Mouse (Mus musculus): ENCODE data around the gene Kdm6b. TPM values are rescaled to one million over a fixed set of nuclear protein-coding genes. Genes with fewer than 3 reads are reported as not detected.

The Kdm6b gene
- polyA plus RNA-seq, 1 experiment from 2014 or later = 21.6 TPM

- H3K36me3 ChIP-seq = no peaks in the 10 kb centered on the region
- peak overlapping the region; percentile 30; the same call in 1 of the 2 replicates for H3K4me2 ChIP-seq
- no peak overlapping the region for H3K9ac ChIP-seq
- no peak for ATAC-seq (ENCODE audit: extremely low read depth, insufficient number of reproducible peaks, low FRiP score, low TSS enrichment)
- no peaks in the 10 kb centered on the region for H3K9me3 ChIP-seq
- H3K27ac ChIP-seq (replicated peaks) = no peak overlapping the region
- peaks cover 15% of the 10 kb centered on the region; the same call in 1 of the 2 replicates for H3K27me3 ChIP-seq (replicated peaks)
- WGBS = 34% methylated on average over 11 of the region's 11 CpGs
- no peak overlapping the region for H3K4me3 ChIP-seq
- peaks cover 12% of the 10 kb centered on the region for H3K4me1 ChIP-seq
Measured at GRCm38 (mm10) chr11:69431829-69432639, 18.6 kb upstream of the Kdm6b start.

DNA sequence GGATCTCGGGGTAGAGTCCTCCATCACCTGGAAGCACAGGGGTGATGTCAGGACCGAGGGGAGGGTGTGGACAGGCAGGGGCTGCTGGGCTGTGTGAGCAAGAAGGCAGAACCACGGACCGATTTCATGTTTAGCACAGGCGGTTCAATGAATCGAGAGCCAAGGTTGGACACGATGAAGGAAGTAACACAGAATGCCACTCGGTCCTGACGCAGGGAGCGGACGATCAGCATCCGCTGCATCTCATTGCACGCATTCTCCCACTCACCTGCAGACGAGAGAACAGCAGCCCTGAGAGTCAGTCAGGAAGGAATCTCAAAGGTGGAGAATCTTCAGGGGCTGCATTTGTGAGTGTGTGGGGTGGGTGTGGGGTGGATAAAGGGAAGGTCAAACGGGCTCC lies 17.2 kb upstream of the Kdm6b start:
- ATAC-seq (ENCODE audit: extremely low read depth, insufficient number of reproducible peaks, low FRiP score, low TSS enrichment) = no peak
- no peak overlapping the region for H3K4me3 ChIP-seq
- no peak overlapping the region for H3K27ac ChIP-seq (replicated peaks)
- no peaks in the 10 kb centered on the region for H3K36me3 ChIP-seq
- H3K9me3 ChIP-seq = no peaks in the 10 kb centered on the region
- no peak overlapping the region for H3K4me2 ChIP-seq
- H3K4me1 ChIP-seq = peaks cover 12% of the 10 kb centered on the region
- H3K9ac ChIP-seq = no peak overlapping the region
- 80% methylated on average over 15 of the region's 15 CpGs for WGBS
- peaks cover 6% of the 10 kb centered on the region; the same call in 1 of the 2 replicates for H3K27me3 ChIP-seq (replicated peaks)

GRCm38 (mm10) chr11:69429313-69429712 lies 15.8 kb upstream of the Kdm6b start:
- H3K27ac ChIP-seq (replicated peaks) = no peak overlapping the region
- H3K9ac ChIP-seq = peak overlapping the region; percentile 38; the same call in 1 of the 2 replicates
- H3K9me3 ChIP-seq = no peaks in the 10 kb centered on the region
- no peaks in the 10 kb centered on the region for H3K36me3 ChIP-seq
- H3K4me2 ChIP-seq = no peak overlapping the region
- H3K4me1 ChIP-seq = peaks cover 12% of the 10 kb centered on the region
- WGBS = 21% methylated on average over 2 of the region's 2 CpGs
- no peak overlapping the region for H3K4me3 ChIP-seq
- peaks cover 6% of the 10 kb centered on the region; the same call in 1 of the 2 replicates for H3K27me3 ChIP-seq (replicated peaks)
- ATAC-seq (ENCODE audit: extremely low read depth, insufficient number of reproducible peaks, low FRiP score, low TSS enrichment) = no peak

GRCm38 (mm10) chr11:69428751-69429150 lies 15.3 kb upstream of the Kdm6b start:
- H3K4me2 ChIP-seq = no peak overlapping the region
- H3K4me1 ChIP-seq = peaks cover 12% of the 10 kb centered on the region
- no peak overlapping the region for H3K4me3 ChIP-seq
- no peak overlapping the region for H3K27ac ChIP-seq (replicated peaks)
- WGBS = 24% methylated on average over 4 of the region's 4 CpGs
- H3K9ac ChIP-seq = no peak overlapping the region
- peaks cover 11% of the 10 kb centered on the region; the same call in 1 of the 2 replicates for H3K27me3 ChIP-seq (replicated peaks)
- ATAC-seq (ENCODE audit: extremely low read depth, insufficient number of reproducible peaks, low FRiP score, low TSS enrichment) = no peak
- H3K9me3 ChIP-seq = no peaks in the 10 kb centered on the region
- H3K36me3 ChIP-seq = no peaks in the 10 kb centered on the region

DNA sequence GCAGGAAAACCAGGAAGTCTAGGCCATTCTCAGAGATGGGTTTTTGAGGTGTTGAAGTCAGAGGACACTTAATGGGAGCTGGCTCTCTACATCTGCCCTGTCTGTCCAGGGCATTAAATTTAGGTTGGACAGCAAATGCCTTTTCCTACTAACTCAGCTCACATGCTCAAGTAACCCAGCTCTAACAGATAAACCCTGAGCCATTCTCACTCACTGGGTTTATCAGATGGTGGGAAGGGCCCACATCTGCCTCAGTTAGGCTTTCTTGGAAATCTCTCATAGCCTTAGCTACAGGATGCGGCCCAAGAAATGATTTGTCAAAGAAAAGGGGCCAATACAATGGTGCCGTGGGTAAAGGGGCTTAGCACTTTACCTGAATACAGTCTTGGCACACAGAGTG lies 12.8 kb upstream of the Kdm6b start:
- Histone ChIP-seq H3K9ac (no peak overlapping the region), H3K4me2 (no peak overlapping the region), H3K27ac (replicated peaks) (no peak overlapping the region), H3K4me1 (peaks cover 14% of the 10 kb centered on the region), H3K36me3 (no peaks in the 10 kb centered on the region), H3K27me3 (replicated peaks) (peaks cover 29% of the 10 kb centered on the region), H3K9me3 (no peaks in the 10 kb centered on the region), H3K4me3 (no peak overlapping the region)
- no peak for ATAC-seq (ENCODE audit: extremely low read depth, insufficient number of reproducible peaks, low FRiP score, low TSS enrichment)
- WGBS = 66% methylated on average over 2 of the region's 2 CpGs

- Histone ChIP-seq H3K36me3 (no peaks in the 10 kb centered on the region), H3K4me2 (no peak overlapping the region), H3K4me3 (no peak overlapping the region), H3K9me3 (no peaks in the 10 kb centered on the region), H3K27me3 (replicated peaks) (peaks cover 39% of the 10 kb centered on the region), H3K4me1 (peaks cover 26% of the 10 kb centered on the region), H3K9ac (no peak overlapping the region), H3K27ac (replicated peaks) (no peak overlapping the region)
- no peak for ATAC-seq (ENCODE audit: extremely low read depth, insufficient number of reproducible peaks, low FRiP score, low TSS enrichment)
- WGBS = 44% methylated on average over 6 of the region's 6 CpGs
Measured at GRCm38 (mm10) chr11:69423885-69424284, 10.4 kb upstream of the Kdm6b start.

- peaks cover 39% of the 10 kb centered on the region for H3K27me3 ChIP-seq (replicated peaks)
- 82% methylated on average over 10 of the region's 10 CpGs for WGBS
- no peak overlapping the region for H3K27ac ChIP-seq (replicated peaks)
- no peak overlapping the region for H3K4me3 ChIP-seq
- no peaks in the 10 kb centered on the region for H3K9me3 ChIP-seq
- no peaks in the 10 kb centered on the region for H3K36me3 ChIP-seq
- no peak overlapping the region for H3K9ac ChIP-seq
- H3K4me2 ChIP-seq = no peak overlapping the region
- peaks cover 32% of the 10 kb centered on the region for H3K4me1 ChIP-seq
- no peak for ATAC-seq (ENCODE audit: extremely low read depth, insufficient number of reproducible peaks, low FRiP score, low TSS enrichment)
Measured at GRCm38 (mm10) chr11:69422842-69423241, 9.4 kb upstream of the Kdm6b start.

- Histone ChIP-seq H3K4me2 (peak overlapping the region; percentile 99), H3K9ac (peak overlapping the region; percentile 80), H3K27ac (replicated peaks) (no peak overlapping the region), H3K9me3 (no peaks in the 10 kb centered on the region), H3K36me3 (no peaks in the 10 kb centered on the region), H3K4me3 (peak overlapping the region; percentile 85), H3K4me1 (peaks cover 47% of the 10 kb centered on the region), H3K27me3 (replicated peaks) (peaks cover 39% of the 10 kb centered on the region)
- 14% methylated on average over 25 of the region's 25 CpGs for WGBS
- ATAC-seq (ENCODE audit: extremely low read depth, insufficient number of reproducible peaks, low FRiP score, low TSS enrichment) = no peak
Measured at GRCm38 (mm10) chr11:69421131-69421977, 7.9 kb upstream of the Kdm6b start.

DNA sequence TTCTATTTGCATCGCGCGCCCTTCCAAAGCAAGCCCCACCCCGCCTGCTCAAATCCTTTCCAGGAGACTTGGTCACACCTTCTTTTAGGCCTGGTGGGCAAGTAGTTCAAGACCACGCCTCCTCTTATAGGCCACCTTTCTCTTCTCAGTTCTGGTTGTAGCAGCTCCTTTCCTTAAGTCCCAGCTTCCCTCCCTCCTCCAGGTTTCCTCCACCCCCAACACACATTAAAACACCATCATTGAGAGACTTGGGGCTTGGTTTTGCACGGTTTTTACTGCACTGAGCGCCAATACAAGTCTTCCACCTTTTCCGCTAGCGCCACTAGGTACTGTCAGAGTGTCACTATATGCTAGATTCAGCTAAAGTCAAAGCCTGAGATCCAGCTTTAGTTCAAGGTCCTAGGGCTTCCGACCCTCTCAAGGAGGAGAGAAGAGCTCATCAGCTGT lies 7.1 kb upstream of the Kdm6b start:
- Histone ChIP-seq H3K4me2 (peak overlapping the region; percentile 99), H3K4me3 (peak overlapping the region; percentile 85), H3K27ac (replicated peaks) (no peak overlapping the region), H3K4me1 (peaks cover 47% of the 10 kb centered on the region), H3K27me3 (replicated peaks) (peaks cover 39% of the 10 kb centered on the region), H3K9ac (peak overlapping the region; percentile 80), H3K36me3 (no peaks in the 10 kb centered on the region), H3K9me3 (no peaks in the 10 kb centered on the region)
- ATAC-seq (ENCODE audit: extremely low read depth, insufficient number of reproducible peaks, low FRiP score, low TSS enrichment) = no peak
- 10% methylated on average over 10 of the region's 10 CpGs for WGBS

DNA sequence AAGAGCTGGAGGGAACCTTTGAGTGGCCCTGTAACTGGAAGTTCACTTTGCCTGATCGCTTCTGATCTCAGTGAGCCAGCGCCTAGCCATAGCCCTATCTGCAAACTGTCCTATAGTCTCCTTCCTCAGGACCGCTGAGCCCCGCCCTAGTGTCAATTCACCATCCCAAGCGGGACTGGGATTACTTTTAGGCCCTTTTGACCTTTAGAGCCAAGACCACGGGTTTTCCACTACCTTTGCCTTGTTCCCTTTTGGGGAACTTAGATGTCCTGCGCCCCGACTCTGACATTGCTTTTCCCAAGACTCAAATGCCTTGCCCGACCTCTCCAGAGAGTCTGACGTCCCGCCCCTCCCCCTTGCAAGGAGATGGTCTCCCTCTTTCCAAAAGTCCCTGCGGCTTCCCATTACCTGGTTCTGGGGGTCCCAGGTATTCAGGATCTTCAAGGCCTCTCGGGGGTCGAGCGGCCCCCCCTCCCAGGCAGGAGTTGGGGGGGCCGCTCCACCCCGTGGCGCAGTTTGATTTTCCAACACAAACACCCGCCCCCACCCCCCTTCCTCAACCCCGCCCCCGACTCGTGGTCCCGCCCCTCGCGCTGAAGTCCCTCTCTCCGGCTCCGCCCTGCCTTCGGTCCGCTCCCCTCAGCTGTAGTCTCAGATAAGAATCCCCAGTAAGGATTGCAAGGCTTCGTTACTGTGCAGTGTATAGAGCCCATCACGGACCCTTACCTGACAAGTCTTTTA lies 6.5 kb upstream of the Kdm6b start:
- WGBS = under 1% methylated on average over 31 of the region's 31 CpGs

GRCm38 (mm10) chr11:69419443-69419812 lies 6.0 kb upstream of the Kdm6b start:
- ATAC-seq (ENCODE audit: extremely low read depth, insufficient number of reproducible peaks, low FRiP score, low TSS enrichment) = no peak
- peak overlapping the region; percentile 85 for H3K4me3 ChIP-seq
- no peaks in the 10 kb centered on the region for H3K36me3 ChIP-seq
- H3K27ac ChIP-seq (replicated peaks) = peak overlapping the region; percentile 99
- 0% methylated on average over 19 of the region's 19 CpGs for WGBS
- peaks cover 39% of the 10 kb centered on the region for H3K27me3 ChIP-seq (replicated peaks)
- no peaks in the 10 kb centered on the region for H3K9me3 ChIP-seq
- peaks cover 59% of the 10 kb centered on the region for H3K4me1 ChIP-seq
- peak overlapping the region; percentile 99 for H3K4me2 ChIP-seq
- H3K9ac ChIP-seq = peak overlapping the region; percentile 80

More for the DNA sequence above, 6.5 kb upstream of the Kdm6b start:
- H3K9ac ChIP-seq = peak overlapping the region; percentile 80
- H3K4me3 ChIP-seq = peak overlapping the region; percentile 85
- peaks cover 53% of the 10 kb centered on the region for H3K4me1 ChIP-seq
- ATAC-seq (ENCODE audit: extremely low read depth, insufficient number of reproducible peaks, low FRiP score, low TSS enrichment) = 0 out of 2 replicates have a peak, but pooled peaks have one; percentile 12
- peak overlapping the region; percentile 99 for H3K27ac ChIP-seq (replicated peaks)
- H3K36me3 ChIP-seq = no peaks in the 10 kb centered on the region
- H3K9me3 ChIP-seq = no peaks in the 10 kb centered on the region
- peaks cover 39% of the 10 kb centered on the region for H3K27me3 ChIP-seq (replicated peaks)
- H3K4me2 ChIP-seq = peak overlapping the region; percentile 99
